Mouse (Mus musculus) embryonic fibroblast, embryonic 13.5 days (primary cell): ENCODE data around the gene H2-Ob.

Experiments
- CTCF ChIP-seq: IDR thresholded peaks from 2 replicates; pipeline ENCODE4 v1.5.1; 2011; ENCODE audit warnings: mild to moderate bottlenecking, control low read depth, low read length, moderate library complexity, borderline replicate concordance; ENCODE audit not compliant: insufficient read depth
- POLR2A ChIP-seq: IDR thresholded peaks from 2 replicates; pipeline ENCODE4 v1.6.1; 2011; ENCODE audit warnings: low read depth, mild to moderate bottlenecking, control low read depth, low read length, moderate library complexity

- TF ChIP-seq POLR2A (no peak), CTCF (no peak)
Measured at GRCm38 (mm10) chr17:34208421-34208820, 30.3 kb upstream of the H2-Ob start.
